Mouse (Mus musculus) thymus, adult 2 months (tissue): Measurements from ENCODE around the gene Cd80.

Experiments
- CTCF ChIP-seq: fragments of 200-500 bp; IDR thresholded peaks from 2 replicates; pipeline ENCODE4 v1.5.1; 2012; ENCODE audit warnings: mild to moderate bottlenecking, control low read depth, low read length, moderate library complexity, borderline replicate concordance; ENCODE audit not compliant: control insufficient read depth, poor library complexity, insufficient read depth; ENCODE audit errors: extremely low read depth
- POLR2A ChIP-seq: fragments of 200-500 bp; IDR thresholded peaks from 2 replicates; pipeline ENCODE4 v1.6.1; 2012; ENCODE audit warnings: mild to moderate bottlenecking, low read length, control low read depth, moderate library complexity; ENCODE audit not compliant: control insufficient read depth, poor library complexity, insufficient read depth; ENCODE audit errors: extremely low read depth

- TF ChIP-seq CTCF (no peak), POLR2A (no peak)
Measured at GRCm38 (mm10) chr16:38440403-38440802, 15.0 kb upstream of the Cd80 start.
